Mouse (Mus musculus) neural tube, embryonic 15.5 days (tissue): ENCODE results near the gene Gm45194. TPM values are rescaled to one million over a fixed set of nuclear protein-coding genes. Genes with fewer than 3 reads are reported as not detected.

Experiments
- ATAC-seq: fragments of 200-750 bp; cut with Nextera tagmentation; 2 replicates; pipeline ENCODE4 v1.8.0; 2017; ENCODE audit warnings: mild to moderate bottlenecking, moderate TSS enrichment, moderate library complexity; ENCODE audit not compliant: low FRiP score
- H3K27ac ChIP-seq: fragments of 300-500 bp; sonication (generic); replicated peaks from 2 replicates; pipeline ENCODE4 v1.5.1; 2015; ENCODE audit warnings: mild to moderate bottlenecking, inconsistent platforms
- H3K27me3 ChIP-seq: fragments of 300-500 bp; sonication (generic); replicated peaks from 2 replicates; pipeline ENCODE4 v1.6.1; 2015; ENCODE audit warnings: inconsistent platforms
- H3K36me3 ChIP-seq: fragments of 300-500 bp; sonication (generic); 2 replicates; pipeline ENCODE4 v1.6.1; 2015; ENCODE audit warnings: inconsistent platforms
- H3K4me1 ChIP-seq: fragments of 300-500 bp; sonication (generic); 2 replicates; pipeline ENCODE4 v1.6.1; 2015; ENCODE audit warnings: inconsistent platforms
- H3K4me2 ChIP-seq: fragments of 300-500 bp; sonication (generic); 2 replicates; pipeline ENCODE4 v1.6.1; 2015; ENCODE audit warnings: inconsistent platforms, mild to moderate bottlenecking, moderate library complexity
- H3K4me3 ChIP-seq: fragments of 300-500 bp; sonication (generic); replicated peaks from 2 replicates; pipeline ENCODE4 v1.5.1; 2015; ENCODE audit warnings: mild to moderate bottlenecking, inconsistent platforms
- H3K9ac ChIP-seq: fragments of 300-500 bp; sonication (generic); replicated peaks from 2 replicates; pipeline ENCODE4 v1.6.1; 2015; ENCODE audit warnings: mild to moderate bottlenecking, inconsistent platforms
- H3K9me3 ChIP-seq: fragments of 300-500 bp; sonication (generic); replicated peaks from 2 replicates; pipeline ENCODE4 v1.6.1; 2016; ENCODE audit warnings: inconsistent platforms
- WGBS: fragments of 180-500 bp; shearing (Covaris S2); methylation state at CpG from one replicate; pipeline ENCODE4 v1.1.7; 2015; ENCODE audit warnings: mixed read lengths; 5-methylcytosine and 5-hydroxymethylcytosine counted together
- polyA plus RNA-seq: library from polyadenylated mRNA; unstranded; fragments of >200 nt; fragmentation: Nextera tagmentation; extraction: Ambion mirVana; gene quantifications from 2 replicates; pipeline ENCODE4 v1.2.1, GENCODE M21; 2015

Gm45194 gene
- polyA plus RNA-seq, 1 experiment from 2014 or later = 0.19 TPM

DNA sequence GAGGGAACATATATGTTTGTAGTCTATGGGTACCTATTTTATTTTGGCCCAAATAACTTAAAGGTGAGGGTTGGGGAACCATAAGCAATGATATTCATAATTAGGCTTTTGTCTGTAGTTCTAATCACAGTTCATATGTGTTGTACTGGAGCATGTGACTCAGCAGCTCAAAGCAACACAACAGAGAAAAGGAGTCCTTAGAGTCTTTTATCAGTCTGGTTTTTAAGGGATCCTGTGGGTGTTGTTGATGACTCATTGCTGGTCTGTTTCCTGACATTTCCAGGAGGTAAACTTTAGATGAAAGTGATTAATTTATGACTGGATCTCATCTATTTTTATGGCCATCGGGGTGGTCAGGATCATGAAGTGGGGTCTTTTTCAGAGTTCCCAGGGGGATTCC, 382.4 kb downstream of the Gm45194 start:
- no peak overlapping the region for H3K9ac ChIP-seq
- H3K4me2 ChIP-seq = no peak overlapping the region
- H3K36me3 ChIP-seq = no peaks in the 10 kb centered on the region
- no peak for ATAC-seq
- no peaks in the 10 kb centered on the region for H3K27me3 ChIP-seq
- no peak overlapping the region for H3K27ac ChIP-seq
- WGBS = 65% methylated on average over 1 of the region's 1 CpGs
- H3K4me1 ChIP-seq = no peaks in the 10 kb centered on the region
- no peaks in the 10 kb centered on the region for H3K9me3 ChIP-seq
- H3K4me3 ChIP-seq = no peak overlapping the region

Other genes starting within 250 kb of the Gm45194 start
- gene Hdx, start 194.3 kb upstream of the Gm45194 start, polyA plus RNA-seq = 1.7 TPM in 2 replicates
- 0.54 and 0.56 TPM in 2 replicates for gene Tex16, start 119.6 kb downstream of the Gm45194 start, polyA plus RNA-seq